Mouse (Mus musculus) midbrain, embryonic 16.5 days (tissue): ENCODE results near the gene Nme7. TPM values are rescaled to one million over a fixed set of nuclear protein-coding genes. Genes with fewer than 3 reads are reported as not detected.

Experiments
- ATAC-seq: fragments of 200-750 bp; cut with Nextera tagmentation; 2 replicates; pipeline ENCODE4 v1.8.0; 2017; ENCODE audit warnings: moderate TSS enrichment
- H3K27ac ChIP-seq: fragments of 300-500 bp; sonication (generic); 2 replicates; pipeline ENCODE4 v1.5.1; 2014; ENCODE audit warnings: mild to moderate bottlenecking, low read length, mixed read lengths
- H3K27me3 ChIP-seq: fragments of 300-500 bp; sonication (generic); 2 replicates; pipeline ENCODE4 v1.6.1; 2014; ENCODE audit warnings: low read depth, low read length, mixed read lengths; ENCODE audit not compliant: control insufficient read depth, insufficient read depth
- H3K36me3 ChIP-seq: fragments of 300-500 bp; sonication (generic); 2 replicates; pipeline ENCODE4 v1.6.1; 2014; ENCODE audit warnings: mild to moderate bottlenecking, low read length, moderate library complexity, mixed read lengths; ENCODE audit not compliant: control insufficient read depth, insufficient read depth
- H3K4me1 ChIP-seq: fragments of 300-500 bp; sonication (generic); 2 replicates; pipeline ENCODE4 v1.6.1; 2014; ENCODE audit warnings: mild to moderate bottlenecking, low read length, mixed read lengths; ENCODE audit not compliant: control insufficient read depth, insufficient read depth
- H3K4me2 ChIP-seq: fragments of 300-500 bp; sonication (generic); 2 replicates; pipeline ENCODE4 v1.6.1; 2014; ENCODE audit warnings: mild to moderate bottlenecking, low read length, mixed read lengths
- H3K4me3 ChIP-seq: fragments of 300-500 bp; sonication (generic); 2 replicates; pipeline ENCODE4 v1.5.1; 2014; ENCODE audit warnings: low read depth, mild to moderate bottlenecking, low read length, moderate library complexity, mixed read lengths
- H3K9ac ChIP-seq: fragments of 300-500 bp; sonication (generic); 2 replicates; pipeline ENCODE4 v1.6.1; 2014; ENCODE audit warnings: low read depth, low read length, mixed read lengths
- H3K9me3 ChIP-seq: fragments of 300-500 bp; sonication (generic); replicated peaks from 2 replicates; pipeline ENCODE4 v1.6.1; 2014; ENCODE audit warnings: mild to moderate bottlenecking, low read length, mixed read lengths; ENCODE audit not compliant: control insufficient read depth, poor library complexity, severe bottlenecking
- WGBS: fragments of 180-500 bp; shearing (Covaris S2); extraction: QIAGEN DNeasy Blood & Tissue Kit; methylation state at CpG from one replicate; pipeline ENCODE4 v1.1.7; 2014; 5-methylcytosine and 5-hydroxymethylcytosine counted together
- polyA plus RNA-seq: library from polyadenylated mRNA; unstranded; fragments of >200 nt; fragmentation: Nextera tagmentation; extraction: Ambion mirVana; gene quantifications from 2 replicates; pipeline ENCODE4 v1.2.1, GENCODE M21; 2015

Nme7 gene
- 31.2 and 34.2 TPM in 2 replicates for polyA plus RNA-seq

GRCm38 (mm10) chr1:164303821-164304220 lies at the start of gene Nme7:
Nme7 (plus strand) TSS chr1:164304121.
- no peak within 1 kb of the TSS for H3K4me2 ChIP-seq
- no peak within 1 kb of the TSS for H3K4me3 ChIP-seq
- no peaks in the 10 kb centered on the region for H3K9me3 ChIP-seq
- H3K36me3 ChIP-seq, result peaks cover 27% of the 10 kb centered on the region
- H3K27me3 ChIP-seq, result no peaks in the 10 kb centered on the region
- no peak within 1 kb of the TSS for H3K9ac ChIP-seq
- 91% methylated on average over 5 of the region's 5 CpGs for WGBS
- H3K27ac ChIP-seq, result no peak within 1 kb of the TSS
- peaks cover 22% of the 10 kb centered on the region for H3K4me1 ChIP-seq
- no peak for ATAC-seq

DNA sequence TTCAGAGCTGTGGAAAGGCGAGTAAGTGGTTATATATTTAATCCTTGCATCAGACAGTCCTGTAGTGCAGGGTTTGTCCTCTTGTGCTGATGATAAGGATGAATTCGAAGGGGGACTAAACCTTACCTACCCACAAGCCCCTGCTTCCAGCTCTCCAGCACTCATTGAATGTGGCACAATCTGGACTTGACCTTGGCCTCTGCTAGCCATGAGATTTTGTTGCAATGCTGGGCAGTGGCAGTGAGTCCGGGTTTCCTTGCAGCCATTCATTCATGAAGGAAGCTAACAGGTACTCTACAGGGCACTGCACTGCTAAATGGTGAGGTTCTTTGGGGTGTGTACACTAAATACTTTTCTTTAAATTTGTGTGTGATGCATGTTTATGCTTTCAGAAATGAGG lies 49.1 kb upstream of the Nme7 start:
- no peaks in the 10 kb centered on the region for H3K9me3 ChIP-seq
- no peak overlapping the region for H3K4me2 ChIP-seq
- peaks cover 6% of the 10 kb centered on the region; the same call in 1 of the 2 replicates for H3K36me3 ChIP-seq
- H3K9ac ChIP-seq, result no peak overlapping the region
- 88% methylated on average over 3 of the region's 3 CpGs for WGBS
- H3K27me3 ChIP-seq, result no peaks in the 10 kb centered on the region
- no peak overlapping the region for H3K4me3 ChIP-seq
- no peak overlapping the region for H3K27ac ChIP-seq
- no peak for ATAC-seq
- H3K4me1 ChIP-seq, result peaks cover 11% of the 10 kb centered on the region

DNA sequence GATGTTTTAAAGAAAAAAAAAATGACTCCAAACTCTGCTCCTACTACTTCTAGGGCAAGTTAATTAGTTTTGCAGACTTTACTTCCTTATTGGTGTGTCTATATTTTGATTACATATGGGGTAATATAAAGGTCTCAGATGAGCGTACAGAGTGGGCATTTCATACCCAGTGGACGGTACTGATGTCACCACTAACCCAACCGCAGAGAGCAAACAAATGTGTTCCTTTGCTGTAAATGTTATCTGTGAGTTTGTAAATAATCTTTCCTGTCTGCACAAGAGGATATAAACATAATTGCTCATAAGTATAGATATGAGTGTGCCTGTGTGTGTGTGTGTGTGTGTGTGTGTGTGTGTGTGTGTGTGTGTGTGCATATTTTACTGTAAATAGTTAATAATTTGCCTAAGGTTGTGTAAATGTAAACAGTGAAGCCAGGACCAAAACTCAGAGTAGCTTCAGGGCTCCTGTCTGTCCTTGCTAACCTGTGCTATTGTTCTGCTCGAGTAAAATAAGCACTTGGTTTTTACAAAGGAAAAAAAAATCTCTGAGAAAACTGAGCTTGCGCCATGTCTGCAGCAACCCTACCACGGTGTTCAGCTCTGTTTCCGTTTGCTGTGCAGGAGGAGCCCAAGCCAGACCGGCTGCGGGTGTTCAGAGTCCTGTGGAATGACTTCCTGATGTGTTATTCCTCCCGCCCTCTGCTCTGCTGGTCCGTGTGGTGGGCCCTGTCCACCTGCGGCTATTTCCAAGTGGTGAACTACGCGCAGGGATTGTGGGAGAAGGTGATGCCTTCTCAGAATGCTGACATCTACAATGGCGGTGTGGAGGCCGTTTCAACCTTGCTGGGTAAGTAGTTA lies 43.5 kb upstream of the Nme7 start:
- no peak overlapping the region for H3K9ac ChIP-seq
- 89% methylated on average over 16 of the region's 16 CpGs for WGBS
- H3K4me3 ChIP-seq, result no peak overlapping the region
- H3K27ac ChIP-seq, result no peak overlapping the region
- no peaks in the 10 kb centered on the region for H3K27me3 ChIP-seq
- no peak overlapping the region for H3K4me2 ChIP-seq
- no peak for ATAC-seq
- peaks cover 21% of the 10 kb centered on the region for H3K36me3 ChIP-seq
- no peaks in the 10 kb centered on the region for H3K4me1 ChIP-seq
- no peaks in the 10 kb centered on the region for H3K9me3 ChIP-seq

GRCm38 (mm10) chr1:164261553-164261952 lies 42.4 kb upstream of the Nme7 start:
- 94% methylated on average over 7 of the region's 7 CpGs for WGBS
- H3K9me3 ChIP-seq, result no peaks in the 10 kb centered on the region
- ATAC-seq, result no peak
- H3K4me3 ChIP-seq, result no peak overlapping the region
- H3K27me3 ChIP-seq, result no peaks in the 10 kb centered on the region
- peaks cover 24% of the 10 kb centered on the region for H3K36me3 ChIP-seq
- H3K4me1 ChIP-seq, result no peaks in the 10 kb centered on the region
- no peak overlapping the region for H3K27ac ChIP-seq
- H3K4me2 ChIP-seq, result no peak overlapping the region
- H3K9ac ChIP-seq, result no peak overlapping the region

- H3K27me3 ChIP-seq, result no peaks in the 10 kb centered on the region; the same call in 1 of the 2 replicates
- H3K4me2 ChIP-seq, result no peak overlapping the region
- H3K9ac ChIP-seq, result no peak overlapping the region
- WGBS, result 90% methylated on average over 7 of the region's 7 CpGs
- H3K27ac ChIP-seq, result no peak overlapping the region
- 0 out of 2 replicates have a peak, but pooled peaks cover 1% of the 10 kb centered on the region for H3K36me3 ChIP-seq
- H3K9me3 ChIP-seq, result no peaks in the 10 kb centered on the region
- ATAC-seq, result no peak
- H3K4me3 ChIP-seq, result no peak overlapping the region
- no peaks in the 10 kb centered on the region for H3K4me1 ChIP-seq
Observed at GRCm38 (mm10) chr1:164270941-164271340, 33.0 kb upstream of the Nme7 start.

- no peak overlapping the region for H3K4me3 ChIP-seq
- H3K36me3 ChIP-seq, result no peaks in the 10 kb centered on the region
- no peak overlapping the region for H3K4me2 ChIP-seq
- no peak overlapping the region for H3K9ac ChIP-seq
- ATAC-seq, result no peak
- H3K4me1 ChIP-seq, result no peaks in the 10 kb centered on the region
- WGBS, result 78% methylated on average over 6 of the region's 6 CpGs
- H3K27me3 ChIP-seq, result no peaks in the 10 kb centered on the region; the same call in 1 of the 2 replicates
- H3K27ac ChIP-seq, result no peak overlapping the region
- no peaks in the 10 kb centered on the region for H3K9me3 ChIP-seq
Observed at GRCm38 (mm10) chr1:164273659-164274058, 30.3 kb upstream of the Nme7 start.

GRCm38 (mm10) chr1:164275455-164275954 lies 28.4 kb upstream of the Nme7 start, which contains the start of gene Ccdc181:
Ccdc181 (plus strand) TSS chr1:164275585.
- Histone ChIP-seq H3K9ac (peak within 1 kb of the TSS; percentile 80), H3K36me3 (no peaks in the 10 kb centered on the region; the same call in none of the 2 replicates), H3K4me1 (no peaks in the 10 kb centered on the region), H3K27me3 (no peaks in the 10 kb centered on the region; the same call in 1 of the 2 replicates), H3K9me3 (no peaks in the 10 kb centered on the region), H3K27ac (peak within 1 kb of the TSS; percentile 89), H3K4me2 (peak within 1 kb of the TSS; percentile 67), H3K4me3 (peak within 1 kb of the TSS; percentile 78)
- under 1% methylated on average over 31 of the region's 31 CpGs for WGBS
- peak; percentile 100 for ATAC-seq

- no peak overlapping the region for H3K9ac ChIP-seq
- no peak overlapping the region for H3K4me3 ChIP-seq
- WGBS, result 92% methylated on average over 3 of the region's 3 CpGs
- H3K36me3 ChIP-seq, result no peaks in the 10 kb centered on the region; the same call in none of the 2 replicates
- no peaks in the 10 kb centered on the region for H3K27me3 ChIP-seq
- ATAC-seq, result no peak
- H3K4me1 ChIP-seq, result no peaks in the 10 kb centered on the region
- H3K27ac ChIP-seq, result no peak overlapping the region
- no peaks in the 10 kb centered on the region for H3K9me3 ChIP-seq
- no peak overlapping the region for H3K4me2 ChIP-seq
Observed at GRCm38 (mm10) chr1:164276552-164276951, 27.4 kb upstream of the Nme7 start.

DNA sequence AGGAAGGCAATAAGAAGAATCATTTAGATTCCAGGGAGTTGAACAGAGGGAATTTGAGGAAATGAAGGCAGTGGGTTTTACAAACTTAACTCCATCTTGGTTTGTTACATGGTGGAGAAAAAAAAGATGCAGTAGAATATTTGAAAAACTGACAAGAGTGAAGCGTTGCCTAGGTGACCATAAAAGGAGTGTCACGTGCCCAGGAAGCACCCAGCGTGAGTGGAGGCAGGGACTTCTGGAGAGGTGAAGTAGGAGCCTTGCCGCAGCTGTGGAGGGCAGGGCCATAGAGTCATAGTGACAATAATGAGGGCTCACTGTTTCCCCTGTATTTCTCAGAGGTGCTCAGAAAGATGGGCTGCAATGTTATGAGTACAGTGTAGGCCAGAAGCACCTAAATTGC lies 24.6 kb upstream of the Nme7 start:
- H3K36me3 ChIP-seq, result peaks cover 2% of the 10 kb centered on the region
- H3K9me3 ChIP-seq, result no peaks in the 10 kb centered on the region
- H3K4me1 ChIP-seq, result no peaks in the 10 kb centered on the region
- H3K4me3 ChIP-seq, result no peak overlapping the region
- H3K9ac ChIP-seq, result no peak overlapping the region
- 79% methylated on average over 4 of the region's 4 CpGs for WGBS
- ATAC-seq, result no peak
- no peak overlapping the region for H3K27ac ChIP-seq
- H3K4me2 ChIP-seq, result no peak overlapping the region
- no peaks in the 10 kb centered on the region for H3K27me3 ChIP-seq
